Mouse (Mus musculus): ENCODE results near the gene Cdc25b. TPM values are rescaled to one million over a fixed set of nuclear protein-coding genes. Genes with fewer than 3 reads are reported as not detected.

Cdc25b gene
- polyA plus RNA-seq, 1 experiment from 2014 or later, result 44.6 TPM

GRCm38 (mm10) chr2:131203816-131204409 is 17.2 kb downstream of the Cdc25b start:
- H3K27me3 ChIP-seq (replicated peaks), result no peaks in the 10 kb centered on the region
- no peak overlapping the region for H3K4me2 ChIP-seq (replicated peaks)
- 72% methylated on average over 6 of the region's 6 CpGs for WGBS
- H3K36me3 ChIP-seq, result no peaks in the 10 kb centered on the region
- no peaks in the 10 kb centered on the region for H3K9me3 ChIP-seq
- no peak overlapping the region for H3K4me3 ChIP-seq (replicated peaks)
- H3K27ac ChIP-seq, result peak overlapping the region; percentile 86
- ATAC-seq, result no peak
- H3K9ac ChIP-seq, result no peak overlapping the region
- H3K4me1 ChIP-seq (replicated peaks), result peaks cover 12% of the 10 kb centered on the region

- H3K36me3 ChIP-seq, result no peaks in the 10 kb centered on the region
- WGBS, result 22% methylated on average over 7 of the region's 7 CpGs
- H3K9ac ChIP-seq, result no peak overlapping the region
- ATAC-seq, result peak; percentile 92
- H3K4me3 ChIP-seq (replicated peaks), result no peak overlapping the region
- H3K9me3 ChIP-seq, result no peaks in the 10 kb centered on the region
- peak overlapping the region; percentile 40 for H3K4me2 ChIP-seq (replicated peaks)
- no peaks in the 10 kb centered on the region for H3K27me3 ChIP-seq (replicated peaks)
- peak overlapping the region; percentile 86 for H3K27ac ChIP-seq
- peaks cover 17% of the 10 kb centered on the region for H3K4me1 ChIP-seq (replicated peaks)
Observed at GRCm38 (mm10) chr2:131204410-131204981, 17.7 kb downstream of the Cdc25b start.

GRCm38 (mm10) chr2:131205521-131206182 is 18.9 kb downstream of the Cdc25b start:
- Histone ChIP-seq H3K27ac (peak overlapping the region; percentile 9; the same call in 1 of the 2 replicates), H3K4me2 (replicated peaks) (no peak overlapping the region), H3K9me3 (no peaks in the 10 kb centered on the region), H3K9ac (no peak overlapping the region), H3K27me3 (replicated peaks) (no peaks in the 10 kb centered on the region), H3K36me3 (no peaks in the 10 kb centered on the region), H3K4me3 (replicated peaks) (no peak overlapping the region), H3K4me1 (replicated peaks) (peaks cover 19% of the 10 kb centered on the region)
- no peak for ATAC-seq
- WGBS, result 76% methylated on average over 8 of the region's 8 CpGs

- Histone ChIP-seq H3K9me3 (no peaks in the 10 kb centered on the region), H3K4me2 (replicated peaks) (no peak within 1 kb of the TSS), H3K27me3 (replicated peaks) (no peaks in the 10 kb centered on the region), H3K9ac (no peak within 1 kb of the TSS), H3K4me1 (replicated peaks) (peaks cover 25% of the 10 kb centered on the region), H3K4me3 (replicated peaks) (no peak within 1 kb of the TSS), H3K36me3 (no peaks in the 10 kb centered on the region), H3K27ac (no peak within 1 kb of the TSS)
- WGBS, result 75% methylated on average over 4 of the region's 4 CpGs
- ATAC-seq, result no peak
Observed at GRCm38 (mm10) chr2:131206778-131207177, 20.0 kb downstream of the Cdc25b start, which contains the start of gene Ap5s1. Ap5s1 (plus strand) TSS chr2:131207078.

- H3K4me1 ChIP-seq (replicated peaks), result peaks cover 28% of the 10 kb centered on the region
- no peak overlapping the region for H3K27ac ChIP-seq
- ATAC-seq, result no peak
- H3K4me3 ChIP-seq (replicated peaks), result no peak overlapping the region
- 81% methylated on average over 2 of the region's 2 CpGs for WGBS
- H3K36me3 ChIP-seq, result 0 out of 2 replicates have a peak, but pooled peaks cover 6% of the 10 kb centered on the region
- no peaks in the 10 kb centered on the region for H3K9me3 ChIP-seq
- no peak overlapping the region for H3K9ac ChIP-seq
- H3K27me3 ChIP-seq (replicated peaks), result no peaks in the 10 kb centered on the region
- no peak overlapping the region for H3K4me2 ChIP-seq (replicated peaks)
Observed at GRCm38 (mm10) chr2:131208356-131208755, 21.6 kb downstream of the Cdc25b start.

GRCm38 (mm10) chr2:131209125-131209795 is 22.5 kb downstream of the Cdc25b start:
- Histone ChIP-seq H3K27me3 (replicated peaks) (no peaks in the 10 kb centered on the region), H3K4me1 (replicated peaks) (peaks cover 31% of the 10 kb centered on the region), H3K4me2 (replicated peaks) (peak overlapping the region; percentile 68), H3K36me3 (0 out of 2 replicates have a peak, but pooled peaks cover 6% of the 10 kb centered on the region), H3K4me3 (replicated peaks) (no peak overlapping the region), H3K9me3 (no peaks in the 10 kb centered on the region), H3K27ac (peak overlapping the region; percentile 95; the same call in 1 of the 2 replicates), H3K9ac (peak overlapping the region; percentile 71; the same call in 1 of the 2 replicates)
- 76% methylated on average over 4 of the region's 4 CpGs for WGBS
- ATAC-seq, result peak; percentile 0; the same call in 1 of the 2 replicates

GRCm38 (mm10) chr2:131209969-131210792 is 23.4 kb downstream of the Cdc25b start:
- Histone ChIP-seq H3K9me3 (no peaks in the 10 kb centered on the region), H3K4me1 (replicated peaks) (peaks cover 21% of the 10 kb centered on the region), H3K27ac (peak overlapping the region; percentile 95), H3K4me2 (replicated peaks) (peak overlapping the region; percentile 68), H3K36me3 (0 out of 2 replicates have a peak, but pooled peaks cover 6% of the 10 kb centered on the region), H3K27me3 (replicated peaks) (no peaks in the 10 kb centered on the region), H3K9ac (peak overlapping the region; percentile 71), H3K4me3 (replicated peaks) (peak overlapping the region; percentile 59)
- ATAC-seq, result peak; percentile 97
- under 1% methylated on average over 50 of the region's 50 CpGs for WGBS

GRCm38 (mm10) chr2:131211026-131211615 is 24.4 kb downstream of the Cdc25b start:
- Histone ChIP-seq H3K9ac (peak overlapping the region; percentile 71), H3K36me3 (0 out of 2 replicates have a peak, but pooled peaks cover 6% of the 10 kb centered on the region), H3K4me1 (replicated peaks) (peaks cover 19% of the 10 kb centered on the region), H3K4me2 (replicated peaks) (peak overlapping the region; percentile 68), H3K9me3 (no peaks in the 10 kb centered on the region), H3K27me3 (replicated peaks) (no peaks in the 10 kb centered on the region), H3K4me3 (replicated peaks) (peak overlapping the region; percentile 59), H3K27ac (peak overlapping the region; percentile 95; the same call in 1 of the 2 replicates)
- 55% methylated on average over 9 of the region's 9 CpGs for WGBS
- no peak for ATAC-seq

- 79% methylated on average over 7 of the region's 7 CpGs for WGBS
- 0 out of 2 replicates have a peak, but pooled peaks cover 6% of the 10 kb centered on the region for H3K36me3 ChIP-seq
- H3K27ac ChIP-seq, result 0 out of 2 replicates have a peak overlapping the region, but pooled peaks have one; percentile 32
- peaks cover 21% of the 10 kb centered on the region for H3K4me1 ChIP-seq (replicated peaks)
- H3K4me3 ChIP-seq (replicated peaks), result no peak overlapping the region
- no peaks in the 10 kb centered on the region for H3K9me3 ChIP-seq
- H3K27me3 ChIP-seq (replicated peaks), result no peaks in the 10 kb centered on the region
- no peak for ATAC-seq
- H3K4me2 ChIP-seq (replicated peaks), result no peak overlapping the region
- H3K9ac ChIP-seq, result no peak overlapping the region
Observed at GRCm38 (mm10) chr2:131213773-131214172, 27.0 kb downstream of the Cdc25b start.

- Histone ChIP-seq H3K4me1 (replicated peaks) (peaks cover 11% of the 10 kb centered on the region), H3K9me3 (no peaks in the 10 kb centered on the region), H3K9ac (no peak overlapping the region), H3K27ac (no peak overlapping the region), H3K4me3 (replicated peaks) (no peak overlapping the region), H3K4me2 (replicated peaks) (no peak overlapping the region), H3K27me3 (replicated peaks) (no peaks in the 10 kb centered on the region), H3K36me3 (0 out of 2 replicates have a peak, but pooled peaks cover 6% of the 10 kb centered on the region)
- ATAC-seq, result no peak
- 76% methylated on average over 7 of the region's 7 CpGs for WGBS
Observed at GRCm38 (mm10) chr2:131215941-131216858, 29.5 kb downstream of the Cdc25b start.

All from intestine, embryonic 15.5 days (tissue).